Mouse (Mus musculus) 3T3-L1 (cell line): ENCODE results near the gene Fkbp5.
A peak's percentile ranks its signal among the peaks of the same experiment; 100 is the strongest.

Experiments
- DNase-seq: peaks from one replicate; pipeline ENCODE4 v3.0.0-alpha.2; 2015; ENCODE audit warnings: low read depth, low spot score

Gene Fkbp5

GRCm38 (mm10) chr17:28523355-28524008, 6.2 kb upstream of the Fkbp5 start:
- no peak for DNase-seq

GRCm38 (mm10) chr17:28522623-28523354, 5.5 kb upstream of the Fkbp5 start:
- peak; percentile 82 for DNase-seq

GRCm38 (mm10) chr17:28521920-28522319, 4.6 kb upstream of the Fkbp5 start:
- no peak for DNase-seq

- DNase-seq, result no peak
Observed at GRCm38 (mm10) chr17:28521071-28521726, 3.9 kb upstream of the Fkbp5 start.

GRCm38 (mm10) chr17:28520561-28520960, 3.2 kb upstream of the Fkbp5 start:
- no peak for DNase-seq

- DNase-seq, result no peak
Observed at GRCm38 (mm10) chr17:28519827-28520226, 2.5 kb upstream of the Fkbp5 start.

GRCm38 (mm10) chr17:28518615-28519071, 1.3 kb upstream of the Fkbp5 start:
- DNase-seq, result no peak

GRCm38 (mm10) chr17:28517956-28518614, 758 bp upstream of the Fkbp5 start:
- DNase-seq, result no peak

- DNase-seq, result no peak
Observed at GRCm38 (mm10) chr17:28516881-28517280, 446 bp downstream of the Fkbp5 start.

GRCm38 (mm10) chr17:28515431-28516341, 1.6 kb downstream of the Fkbp5 start:
- peak; percentile 26 for DNase-seq

GRCm38 (mm10) chr17:28514555-28514954, 2.8 kb downstream of the Fkbp5 start:
- DNase-seq, result no peak

GRCm38 (mm10) chr17:28513844-28514243, 3.5 kb downstream of the Fkbp5 start:
- DNase-seq, result no peak

GRCm38 (mm10) chr17:28513337-28513736, 4.0 kb downstream of the Fkbp5 start:
- no peak for DNase-seq

GRCm38 (mm10) chr17:28512696-28513095, 4.6 kb downstream of the Fkbp5 start:
- DNase-seq, result peak; percentile 51

- DNase-seq, result peak; percentile 42
Observed at GRCm38 (mm10) chr17:28511616-28512541, 5.4 kb downstream of the Fkbp5 start.

- DNase-seq, result no peak
Observed at GRCm38 (mm10) chr17:28510445-28511342, 6.6 kb downstream of the Fkbp5 start.

- DNase-seq, result no peak
Observed at GRCm38 (mm10) chr17:28507496-28507895, 9.8 kb downstream of the Fkbp5 start.

- DNase-seq, result no peak
Observed at GRCm38 (mm10) chr17:28506895-28507294, 10.4 kb downstream of the Fkbp5 start.

GRCm38 (mm10) chr17:28505591-28505990, 11.7 kb downstream of the Fkbp5 start:
- DNase-seq, result no peak
